Mouse (Mus musculus): ENCODE measurements around the gene Gpx8.

DNA sequence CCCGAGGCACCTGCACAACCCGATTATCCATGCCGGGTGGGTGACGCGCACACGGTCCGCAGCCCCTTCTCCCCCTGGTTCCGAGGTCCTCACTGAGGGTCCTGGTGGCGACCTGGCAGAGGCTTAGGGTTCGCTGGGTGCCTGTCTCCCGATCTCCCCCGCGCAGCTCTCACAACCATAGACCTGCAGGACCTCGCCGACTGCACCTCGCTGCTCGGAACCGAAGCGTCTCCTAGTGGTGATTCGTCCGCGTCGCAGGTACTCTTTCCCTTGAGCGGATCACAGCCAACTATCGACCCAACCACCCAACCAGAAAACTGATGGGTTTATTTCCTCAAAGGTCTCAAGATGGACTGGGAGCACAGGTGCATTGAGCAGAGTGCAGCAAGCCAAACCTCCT lies 52.0 kb downstream of the Gpx8 start:
- TF ChIP-seq POLR2A (IDR thresholded peaks at IDR 0.05; ENCODE audit: low read depth, low read length) (no peak), CTCF (conservative IDR thresholded peaks at IDR 0.05; ENCODE audit: insufficient read depth, insufficient read length, low read depth, low read length) (peak; percentile 81)

Data from kidney, adult 2 months (tissue).